Mouse (Mus musculus) forelimb bud, embryonic 11.5 days (tissue): ENCODE measurements at regions not wholly inside any gene's neighbourhood (a gene's known extent, or its start where the extent isn't known, plus 50 kb on each side); places are given as distances from the start of the nearest gene placed in this dataset.

ENCODE experiments used
- DNase-seq: peaks from one replicate; pipeline ENCODE4 v3.0.0-alpha.2; 2012; ENCODE audit warnings: low read depth, low spot score

DNA sequence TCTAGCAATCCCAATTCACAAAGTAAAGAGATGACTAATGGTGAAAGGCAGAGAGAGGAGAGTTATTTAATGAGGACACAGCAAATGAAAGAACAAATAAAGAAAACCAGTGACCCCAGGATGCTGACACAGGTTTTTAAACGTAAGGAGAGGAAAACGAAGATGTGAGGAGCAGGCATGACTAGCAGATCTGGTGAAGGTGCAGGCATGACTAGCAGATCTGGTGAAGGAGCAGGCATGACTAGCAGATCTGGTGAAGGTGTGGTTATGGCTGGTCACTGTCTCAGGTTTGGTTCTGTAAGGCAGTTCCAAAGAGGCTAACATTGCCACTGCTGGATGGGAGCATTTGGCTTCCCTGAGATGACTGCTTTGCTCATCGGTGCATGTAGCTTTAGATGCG lies 57.0 kb downstream of the Mbl2 start:
- DNase-seq, result no peak

DNA sequence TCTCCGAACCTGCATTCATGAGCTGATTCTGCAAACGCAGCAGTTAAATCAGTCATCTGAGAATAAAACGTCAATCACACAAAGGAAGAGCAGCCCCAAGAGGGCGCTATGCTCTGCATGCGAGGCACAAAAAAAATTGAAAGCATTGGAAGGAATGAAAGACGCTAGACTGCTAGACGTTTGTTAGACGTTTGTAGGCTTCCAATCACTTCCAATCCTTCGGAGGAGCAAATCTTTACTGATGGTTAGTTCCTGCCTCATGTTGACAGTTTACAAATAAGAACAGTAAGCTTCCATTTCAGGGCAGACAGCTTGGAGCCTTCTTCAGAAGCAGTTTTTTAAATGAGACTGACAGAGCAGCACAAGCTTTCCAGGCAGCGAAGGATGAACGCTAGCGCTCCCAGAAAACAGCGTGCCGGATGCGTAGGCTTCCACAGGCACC lies 62.5 kb downstream of the Mbl2 start:
- DNase-seq, result peak; percentile 45

DNA sequence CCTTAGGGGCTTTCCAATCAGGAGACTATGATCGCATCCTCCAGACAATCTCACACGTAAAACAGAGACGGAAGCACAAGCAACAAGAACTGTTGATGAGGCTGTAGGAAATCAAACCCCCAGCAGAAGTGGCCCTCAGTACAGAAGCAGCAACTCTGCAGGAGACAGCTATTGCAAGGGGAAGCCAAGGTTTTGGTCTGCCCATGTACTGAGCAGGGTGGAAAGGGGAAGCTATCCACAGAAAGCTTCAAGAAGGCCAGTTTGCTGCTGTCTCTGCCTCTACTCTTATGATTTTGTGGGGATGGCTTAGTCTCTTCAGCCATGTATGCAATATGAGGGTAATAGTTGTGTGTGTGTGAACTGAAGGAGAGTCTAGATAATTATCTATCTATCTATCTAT lies 63.3 kb downstream of the Mbl2 start:
- DNase-seq, result no peak

DNA sequence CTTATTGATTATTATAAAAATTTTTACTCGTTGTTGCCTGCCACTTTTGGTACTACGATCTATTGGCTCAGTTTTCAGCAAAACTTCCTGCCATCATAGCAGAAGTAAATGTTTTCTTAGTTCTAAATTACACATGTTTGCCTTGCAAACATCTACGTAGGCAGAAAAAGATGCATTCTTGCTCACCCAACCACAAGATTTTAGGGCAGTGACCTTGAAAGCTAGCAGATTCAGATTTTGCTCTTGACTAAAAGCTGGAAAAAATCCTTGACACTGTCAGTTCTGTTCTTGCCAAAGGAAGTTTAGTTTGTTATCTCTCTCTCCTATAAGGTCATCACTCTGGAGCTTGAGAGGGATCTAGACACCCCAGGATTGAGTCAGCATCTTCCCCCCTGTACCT lies 66.8 kb downstream of the Mbl2 start:
- DNase-seq, result no peak

DNA sequence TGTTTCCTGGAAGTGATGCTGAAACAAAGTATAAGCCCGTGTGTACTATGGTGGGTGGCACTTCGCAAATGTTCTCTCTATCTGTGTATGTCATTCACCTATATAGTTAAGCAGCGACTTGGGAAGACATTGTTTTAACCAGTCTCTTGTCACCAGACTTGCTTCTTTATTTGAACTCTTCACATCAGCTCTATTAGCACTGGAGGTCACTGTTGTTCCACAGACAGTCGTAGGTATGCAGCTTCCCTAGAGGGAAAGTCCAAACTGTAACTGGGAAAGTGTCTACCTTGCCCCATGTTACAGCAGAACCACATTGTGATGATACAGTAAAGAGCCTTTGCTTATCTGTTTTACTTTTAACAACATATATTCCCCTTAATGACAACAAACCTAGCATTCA lies 69.5 kb downstream of the Mbl2 start:
- DNase-seq, result no peak

DNA sequence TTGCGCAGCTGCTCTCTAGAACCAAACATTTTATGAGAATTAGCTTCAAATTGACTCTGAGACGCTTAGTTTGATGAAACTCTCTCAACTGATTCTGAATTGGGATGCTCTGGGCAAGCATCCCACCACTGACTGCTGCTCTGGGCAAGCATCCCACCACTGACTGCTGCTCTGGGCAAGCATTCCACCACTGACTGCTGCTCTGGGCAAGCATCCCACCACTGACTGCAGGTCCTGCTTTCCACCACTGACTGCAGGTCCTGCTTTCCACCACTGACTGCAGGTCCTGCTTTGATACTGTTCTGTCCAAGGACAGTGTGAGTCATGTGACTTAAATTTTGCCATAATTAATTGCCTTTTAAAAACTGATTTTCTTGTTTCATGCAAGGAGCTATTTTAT lies 73.6 kb downstream of the Mbl2 start:
- no peak for DNase-seq

DNA sequence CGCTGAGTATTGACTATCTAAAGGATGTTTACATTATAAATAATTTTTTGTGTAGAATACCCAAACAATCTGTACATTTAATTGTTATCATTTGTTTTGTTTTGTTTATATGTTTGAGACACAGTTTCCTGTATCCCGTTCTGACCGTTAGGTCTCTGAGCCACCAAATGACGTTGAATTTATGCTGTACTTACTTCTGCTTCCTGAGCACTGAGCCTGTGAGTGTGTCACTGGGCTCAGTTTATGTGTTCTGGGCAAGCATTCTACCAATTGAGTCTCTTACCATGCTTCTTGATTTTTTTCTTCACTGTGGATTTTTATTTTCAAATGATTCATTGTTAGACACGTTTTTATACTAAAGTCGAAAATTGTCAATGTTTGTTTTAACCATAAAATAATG lies 74.2 kb downstream of the Mbl2 start:
- DNase-seq, result no peak

DNA sequence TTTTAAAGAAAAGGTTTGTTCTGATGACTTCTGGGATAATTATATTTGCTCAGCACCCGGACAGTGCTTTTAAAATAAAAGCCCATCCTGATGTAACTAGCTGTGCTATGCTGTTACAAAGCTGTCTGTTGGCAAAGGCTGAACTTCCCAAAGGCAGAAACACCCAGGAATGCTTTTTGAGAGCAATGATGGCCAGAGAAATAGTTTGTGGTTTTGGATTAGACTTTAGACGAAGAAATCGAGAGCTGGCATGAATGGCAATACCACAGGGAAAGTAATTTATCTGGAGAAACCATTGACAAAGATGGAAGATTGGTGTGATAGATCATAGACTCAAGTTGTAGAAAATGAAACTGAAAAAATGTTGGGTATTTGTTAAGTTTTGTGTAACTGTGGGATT lies 84.6 kb downstream of the Mbl2 start:
- DNase-seq, result no peak

DNA sequence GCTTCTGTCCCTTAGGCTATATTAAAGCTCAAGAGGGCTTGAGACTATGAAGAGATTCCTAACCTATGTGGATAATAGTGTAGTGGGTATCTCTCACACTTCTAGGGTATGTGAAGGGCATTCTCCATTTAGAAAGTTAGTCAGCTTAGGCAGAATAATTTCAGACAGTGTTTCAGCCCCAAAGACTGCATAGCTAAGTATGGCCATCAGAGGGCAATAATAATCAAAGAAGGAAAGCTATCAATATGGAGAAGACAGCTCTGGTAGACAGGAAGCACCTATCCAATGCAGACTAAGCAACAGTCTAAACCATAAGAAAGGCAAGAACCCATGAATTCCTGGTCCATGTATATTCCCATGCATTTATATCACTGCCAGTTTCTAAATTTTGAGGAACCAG lies 95.0 kb downstream of the Mbl2 start:
- no peak for DNase-seq

DNA sequence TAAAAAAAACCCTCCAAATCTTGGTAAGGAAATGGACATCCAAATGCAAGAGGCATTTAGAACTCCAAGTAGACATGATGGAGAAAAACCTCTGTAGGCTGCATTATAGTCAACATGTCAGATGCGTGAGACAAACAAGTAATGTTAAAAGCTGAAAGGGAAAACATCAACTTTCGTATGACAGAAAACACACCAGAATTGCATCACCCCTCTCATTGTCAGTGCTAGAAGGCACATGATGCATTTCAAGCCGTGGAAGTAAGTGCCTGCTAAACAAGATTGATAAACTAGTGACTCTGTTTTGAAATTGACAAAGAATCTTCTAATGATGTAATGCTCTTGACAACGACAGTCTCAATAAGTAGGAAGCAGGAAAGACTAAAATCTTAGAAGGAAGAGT lies 96.1 kb downstream of the Mbl2 start:
- DNase-seq, result no peak

DNA sequence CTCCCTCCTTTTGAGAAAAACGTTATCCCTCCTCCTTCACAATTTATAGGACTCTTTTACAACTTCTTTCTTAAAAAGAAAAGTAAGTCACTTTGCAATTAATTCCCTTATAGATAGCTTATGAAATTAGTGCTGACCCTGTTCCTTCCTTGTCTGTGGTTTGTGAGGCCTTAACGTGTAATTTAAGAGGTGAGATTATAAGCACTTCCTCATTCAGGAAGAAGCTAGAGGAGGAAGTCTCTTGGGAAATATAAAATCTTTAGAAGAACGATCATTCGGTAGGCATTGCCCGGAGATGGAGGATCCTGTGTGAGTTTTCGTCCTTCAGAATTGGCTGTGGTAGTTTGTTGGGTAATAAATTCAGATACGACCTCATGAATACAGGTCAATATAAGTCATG lies 98.0 kb downstream of the Mbl2 start:
- no peak for DNase-seq

DNA sequence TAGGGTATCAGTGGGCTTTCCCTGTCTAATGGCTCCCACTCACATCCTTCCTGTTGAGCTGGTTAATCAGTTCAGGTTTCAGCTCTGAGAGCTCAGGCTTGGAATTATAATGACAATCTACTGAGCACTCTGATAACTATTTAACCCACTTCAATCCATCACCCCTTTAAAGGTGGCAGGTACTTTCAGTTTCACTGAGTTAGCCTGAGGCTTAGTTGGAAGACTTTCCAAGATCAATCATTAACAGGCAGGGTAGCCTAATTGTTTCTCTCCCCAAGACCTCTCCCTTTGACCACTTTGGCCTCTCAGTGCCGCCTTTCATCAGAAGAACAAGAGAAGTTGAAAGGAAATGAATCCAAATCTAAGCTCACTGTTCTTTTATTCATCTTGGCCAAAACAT lies 99.1 kb downstream of the Mbl2 start:
- DNase-seq, result no peak

DNA sequence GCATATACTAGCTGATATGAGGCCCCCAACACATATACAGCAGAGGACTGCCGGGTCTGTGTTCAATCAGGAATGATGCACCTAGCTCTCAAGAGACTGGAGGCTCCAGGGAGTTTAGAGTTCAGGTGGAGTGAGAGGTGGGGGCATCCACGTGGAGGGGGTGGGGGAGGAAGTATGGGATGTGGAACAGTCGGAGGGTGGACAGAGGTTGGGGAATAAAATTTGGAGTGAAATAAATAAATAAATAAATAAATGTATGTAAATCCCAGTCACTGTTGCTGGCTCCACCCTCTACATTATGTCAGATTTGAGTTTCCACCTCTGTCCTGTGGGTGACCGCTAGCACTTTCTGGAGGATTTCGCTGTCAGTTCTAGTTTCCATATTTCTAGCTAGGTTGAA lies 111.7 kb downstream of the Mbl2 start:
- DNase-seq, result no peak

DNA sequence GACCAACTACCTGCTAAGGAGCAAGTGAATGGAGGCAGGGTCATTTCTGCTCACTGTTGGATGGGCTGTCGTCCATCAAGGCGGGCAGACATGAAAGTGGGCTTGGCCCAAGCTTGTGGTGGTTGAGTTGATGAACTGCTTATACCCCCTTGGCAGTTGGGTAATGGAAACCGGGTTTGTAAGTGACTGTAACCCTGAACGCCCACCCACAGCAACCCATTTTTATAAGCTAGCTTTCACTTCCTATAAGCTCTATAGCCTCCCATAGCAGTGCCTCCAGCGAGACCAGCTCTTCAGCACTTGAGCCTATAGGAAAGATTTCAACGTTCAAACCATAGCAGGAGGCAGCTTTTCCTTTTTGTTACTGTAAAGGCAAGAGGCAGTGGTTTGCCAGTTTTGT lies 116.2 kb downstream of the Mbl2 start:
- DNase-seq, result no peak

DNA sequence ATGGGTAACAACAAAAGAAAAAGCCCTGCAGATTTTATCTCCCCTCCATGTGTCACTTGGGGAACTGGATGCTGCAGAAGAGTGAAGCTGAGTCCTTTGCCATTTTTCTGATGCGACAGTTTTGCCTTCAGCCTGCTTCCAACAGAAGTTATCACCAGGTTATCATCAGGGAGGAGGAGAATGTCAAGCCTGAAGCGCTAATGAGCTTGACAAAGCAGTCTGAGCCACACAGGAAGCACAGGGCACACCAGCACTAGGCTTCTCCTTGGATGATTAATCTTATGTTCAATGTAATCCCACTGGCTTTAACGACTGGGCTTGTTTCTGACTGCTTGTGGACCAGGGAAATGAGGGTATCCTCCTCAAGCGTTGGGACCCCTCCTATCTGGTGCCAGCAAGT lies 122.2 kb downstream of the Mbl2 start:
- no peak for DNase-seq

DNA sequence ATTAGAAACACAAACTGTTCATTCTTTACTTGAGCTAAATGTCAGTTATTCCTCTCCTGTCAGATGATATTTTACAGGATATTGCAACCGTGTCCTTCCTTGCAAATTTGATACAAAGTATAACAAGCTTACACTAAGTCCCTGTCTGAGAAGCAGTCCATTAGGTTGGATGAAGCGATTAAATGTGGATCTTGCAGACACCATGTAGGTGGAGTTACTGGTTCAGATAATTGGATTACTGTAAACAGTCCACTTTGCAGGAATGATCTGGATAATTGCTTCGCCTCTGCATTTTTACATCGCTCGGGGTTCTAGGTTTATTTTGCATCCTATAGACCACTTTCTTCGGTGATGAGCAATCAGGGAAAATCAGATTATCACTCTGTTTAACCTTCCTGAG lies 126.2 kb downstream of the Mbl2 start:
- no peak for DNase-seq

DNA sequence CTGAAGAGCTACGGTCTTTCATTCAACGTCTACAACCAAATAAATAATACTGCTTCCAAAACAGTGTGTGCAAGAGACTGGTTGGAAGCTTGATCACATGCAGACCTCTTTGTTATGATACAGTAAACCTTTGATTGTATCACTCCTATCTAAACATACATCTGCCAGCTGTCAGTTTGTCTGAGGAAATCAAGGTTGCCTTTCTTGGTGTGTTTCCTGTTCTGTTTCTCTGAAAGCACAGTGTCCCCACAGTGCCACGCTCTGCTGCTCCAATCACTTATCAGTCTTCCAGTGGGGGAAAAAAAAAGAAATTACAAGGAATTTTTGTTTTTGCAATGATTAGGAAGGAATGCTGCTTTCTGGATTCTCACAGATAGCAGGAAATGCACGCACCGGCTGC lies 139.2 kb downstream of the Mbl2 start:
- DNase-seq, result no peak

DNA sequence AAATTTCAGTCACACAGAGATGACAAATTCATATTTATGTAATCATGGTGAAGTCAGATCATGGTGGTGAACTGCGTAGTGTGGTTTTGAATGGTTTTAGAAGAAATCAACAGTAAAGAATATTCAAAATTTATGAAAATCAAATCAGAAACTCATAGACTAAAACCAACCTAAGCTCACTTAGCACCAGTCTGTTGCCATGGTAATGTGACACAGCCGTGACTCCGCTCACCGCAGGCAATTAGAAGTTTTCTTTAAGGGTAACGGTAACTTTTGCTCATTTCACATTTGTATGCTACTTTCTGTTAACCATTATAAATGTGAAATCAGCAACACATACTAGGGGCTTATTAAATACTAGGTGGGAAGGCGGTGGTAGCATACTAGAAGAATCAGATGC lies 147.0 kb downstream of the Mbl2 start:
- DNase-seq, result no peak

DNA sequence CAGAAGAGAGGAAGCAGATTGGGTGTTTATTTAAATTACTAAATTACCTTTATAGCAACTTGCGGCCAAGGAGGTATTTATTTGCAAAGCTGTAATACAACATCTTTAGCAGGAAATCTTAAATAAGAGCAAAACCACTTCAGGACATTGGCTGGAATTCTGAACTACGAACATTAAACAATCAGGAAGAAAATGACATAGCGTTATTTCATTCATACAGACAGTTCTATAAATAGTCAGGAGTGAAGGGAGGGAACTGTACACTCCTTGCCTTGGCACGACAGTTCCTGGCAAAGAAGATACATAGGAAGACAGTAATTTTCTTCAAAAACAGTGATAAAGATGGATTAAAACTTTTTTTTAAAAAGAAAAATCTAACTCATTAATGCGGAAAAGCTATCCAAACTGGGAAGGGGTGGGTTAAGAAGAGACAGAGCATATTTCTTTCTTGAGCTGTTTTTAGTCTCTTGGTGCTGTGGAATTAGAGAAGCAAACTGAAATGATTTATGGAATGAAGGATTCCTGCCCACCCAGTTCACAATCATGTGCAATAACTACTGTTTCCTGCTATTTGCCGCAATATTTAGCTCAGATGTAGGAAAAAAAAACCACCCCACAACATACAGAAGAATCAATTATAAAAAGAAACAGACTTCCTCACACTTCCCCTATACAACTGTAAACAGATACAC lies 147.9 kb downstream of the Mbl2 start:
- no peak for DNase-seq

DNA sequence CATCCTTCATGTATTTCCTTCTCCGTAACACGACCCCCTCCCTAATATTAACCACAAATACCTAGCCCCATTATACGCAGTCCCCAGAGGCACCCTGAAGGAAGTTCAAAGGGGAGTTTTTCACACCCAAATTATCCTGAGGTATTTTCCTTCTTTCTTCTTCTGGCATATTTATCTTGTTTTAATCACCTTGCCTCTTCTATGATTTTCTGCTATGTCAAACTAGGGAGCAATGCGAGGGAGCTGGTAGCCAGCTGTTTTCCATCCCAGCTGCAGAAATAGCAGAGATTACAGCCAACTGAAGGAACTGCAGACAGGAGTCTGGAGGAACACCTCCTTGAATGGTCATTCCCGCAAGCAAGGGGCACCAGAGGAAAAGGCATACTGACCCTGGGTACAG lies 155.7 kb downstream of the Dkk1 start:
- DNase-seq, result peak; percentile 43

DNA sequence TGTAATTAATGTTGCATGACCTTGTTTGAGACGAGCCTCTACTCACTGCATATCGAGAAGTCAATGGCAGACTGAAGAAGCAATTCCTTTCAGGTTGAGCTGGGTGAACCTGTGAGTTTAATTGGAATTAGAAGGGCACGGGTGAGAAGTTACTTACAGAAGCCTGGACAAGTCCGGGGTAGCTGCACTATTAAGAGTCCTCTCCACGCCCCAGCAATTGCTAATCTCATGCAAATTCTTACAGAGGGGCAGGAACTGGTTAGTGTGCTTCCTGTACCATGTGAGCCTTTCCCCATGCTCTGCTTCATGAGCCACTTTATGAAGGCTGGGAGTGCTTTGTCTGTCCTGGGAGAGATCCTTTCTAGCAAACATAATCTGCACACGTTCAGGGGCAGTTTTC lies 142.5 kb downstream of the Dkk1 start:
- DNase-seq, result no peak

DNA sequence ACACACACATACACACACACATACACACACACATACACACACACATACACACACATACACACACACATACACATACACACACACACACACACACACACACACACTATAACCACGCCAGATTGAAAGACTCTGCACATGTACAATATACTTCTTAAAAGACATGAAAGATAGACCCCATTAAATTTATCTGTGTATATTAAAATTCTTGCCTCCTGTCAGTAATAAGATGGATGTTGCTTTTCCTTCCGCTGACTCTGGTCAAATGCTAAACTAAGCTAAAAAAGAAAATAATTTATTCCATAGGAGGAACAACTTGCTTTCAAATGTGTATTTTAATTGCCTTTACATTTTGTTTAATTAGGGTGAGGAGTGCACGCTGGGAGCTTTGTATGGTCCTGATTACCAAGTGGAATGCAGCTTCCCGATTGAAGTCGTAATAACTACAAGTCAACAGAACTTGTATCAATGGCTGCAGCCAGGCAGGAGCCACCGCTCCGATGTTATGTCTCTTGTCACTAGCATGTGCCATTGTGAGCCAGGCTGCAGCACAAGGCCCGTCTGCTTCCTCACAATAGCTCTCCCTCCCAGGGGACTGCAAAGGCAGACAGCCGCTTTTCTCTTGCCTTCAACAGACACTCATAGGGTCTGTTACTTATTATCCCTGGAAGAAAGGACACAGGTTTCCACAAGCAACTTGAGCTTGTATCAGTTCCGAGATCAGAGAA lies 129.7 kb downstream of the Dkk1 start:
- peak; percentile 57 for DNase-seq

DNA sequence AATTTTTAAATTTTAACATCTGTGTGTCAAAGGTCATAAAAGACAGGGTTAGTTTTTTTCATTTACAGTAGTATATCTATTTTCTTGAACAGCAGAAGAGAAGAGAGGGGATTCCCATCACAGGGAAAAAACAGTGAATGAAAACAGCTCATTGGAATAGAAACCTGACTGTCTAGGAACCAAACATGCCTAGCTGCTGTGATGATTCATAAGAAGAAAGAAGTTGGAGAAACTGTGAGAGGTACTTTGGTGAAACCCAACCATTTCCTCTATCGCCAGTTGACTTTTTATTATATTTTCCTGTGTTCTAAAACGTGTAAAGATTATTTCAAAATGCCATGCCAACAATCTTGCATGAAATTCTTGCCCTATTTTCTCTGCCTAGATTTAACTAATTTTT lies 123.8 kb downstream of the Dkk1 start:
- DNase-seq, result no peak

DNA sequence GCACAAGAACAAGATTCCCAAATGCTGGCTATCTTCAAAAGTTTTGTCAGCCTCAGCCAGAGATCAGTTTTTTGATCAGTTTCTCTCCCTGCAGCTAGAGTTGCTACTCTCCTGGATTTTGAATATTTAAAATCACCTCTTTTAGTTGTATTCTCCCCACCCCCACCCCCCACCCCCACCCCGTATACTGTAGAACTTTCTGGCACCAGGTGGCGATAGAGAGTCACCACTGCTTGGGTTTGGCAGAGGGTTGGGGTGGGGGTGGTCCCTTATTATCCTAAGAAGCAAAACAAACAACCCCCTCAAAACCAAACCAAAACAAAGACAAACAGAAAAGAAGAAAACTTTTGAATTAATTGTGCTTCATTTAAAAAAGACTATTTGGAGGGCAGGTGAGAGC lies 122.0 kb downstream of the Dkk1 start:
- no peak for DNase-seq
